Mouse (Mus musculus) embryonic facial prominence, embryonic 15.5 days (tissue): ENCODE results near the gene Cma2. TPM values are rescaled to one million over a fixed set of nuclear protein-coding genes. Genes with fewer than 3 reads are reported as not detected.
"Not testable (repeated sequence)": the region's sequence is repeated elsewhere in the genome, so short reads cannot be mapped to it uniquely, and the experiment has no call there.

Source experiments
- ATAC-seq: fragments of 200-750 bp; cut with Nextera tagmentation; 2 replicates; pipeline ENCODE4 v1.8.0; 2017; ENCODE audit warnings: low read depth, moderate TSS enrichment; ENCODE audit not compliant: insufficient number of reproducible peaks, low FRiP score, low TSS enrichment
- H3K27ac ChIP-seq: fragments of 300-500 bp; sonication (generic); replicated peaks from 2 replicates; pipeline ENCODE4 v1.5.1; 2015; ENCODE audit warnings: mild to moderate bottlenecking, inconsistent platforms
- H3K27me3 ChIP-seq: fragments of 300-500 bp; sonication (generic); 2 replicates; pipeline ENCODE4 v1.6.1; 2015; ENCODE audit warnings: inconsistent platforms
- H3K36me3 ChIP-seq: fragments of 300-500 bp; sonication (generic); 2 replicates; pipeline ENCODE4 v1.6.1; 2015; ENCODE audit warnings: mild to moderate bottlenecking, inconsistent platforms
- H3K4me1 ChIP-seq: fragments of 300-500 bp; sonication (generic); 2 replicates; pipeline ENCODE4 v1.6.1; 2015; ENCODE audit warnings: inconsistent platforms
- H3K4me2 ChIP-seq: fragments of 300-500 bp; sonication (generic); replicated peaks from 2 replicates; pipeline ENCODE4 v1.6.1; 2015; ENCODE audit warnings: mild to moderate bottlenecking, inconsistent platforms
- H3K4me3 ChIP-seq: fragments of 300-500 bp; sonication (generic); replicated peaks from 2 replicates; pipeline ENCODE4 v1.5.1; 2015; ENCODE audit warnings: mild to moderate bottlenecking, inconsistent platforms
- H3K9ac ChIP-seq: fragments of 300-500 bp; sonication (generic); 2 replicates; pipeline ENCODE4 v1.6.1; 2015; ENCODE audit warnings: inconsistent platforms
- H3K9me3 ChIP-seq: fragments of 300-500 bp; sonication (generic); replicated peaks from 2 replicates; pipeline ENCODE4 v1.6.1; 2016; ENCODE audit warnings: inconsistent platforms
- WGBS: fragments of 180-500 bp; shearing (Covaris S2); methylation state at CpG from one replicate; pipeline ENCODE4 v1.1.7; 2015; 5-methylcytosine and 5-hydroxymethylcytosine counted together
- polyA plus RNA-seq: library from polyadenylated mRNA; unstranded; fragments of >200 nt; fragmentation: Nextera tagmentation; extraction: Ambion mirVana; gene quantifications from 2 replicates; pipeline ENCODE4 v1.2.1, GENCODE M21; 2015

The Cma2 gene
- polyA plus RNA-seq, 1 experiment from 2014 or later = 0.88 TPM

DNA sequence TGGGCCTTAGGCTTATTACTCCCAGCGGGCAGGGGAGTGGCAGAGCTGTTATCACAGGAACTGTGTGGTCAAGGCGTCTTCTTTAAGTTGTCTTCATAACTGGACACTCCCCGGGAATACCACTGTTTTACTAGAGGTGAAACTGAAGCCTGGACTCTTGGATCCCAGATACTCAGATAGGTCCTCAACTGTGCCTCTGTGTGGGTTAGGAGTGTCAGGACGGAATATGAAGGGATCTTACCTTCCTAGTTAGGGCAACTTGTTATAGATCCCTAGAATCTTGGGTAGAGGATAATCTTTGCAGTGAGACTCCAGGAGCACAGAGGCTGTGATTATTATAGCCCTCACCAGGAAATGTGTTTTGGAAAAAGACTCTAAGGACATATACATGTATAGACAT, 6.2 kb upstream of the Cma2 start, which contains the start of gene Cma1:
Gene Cma1, minus strand, starts transcription at position 101 of the 400 bp plus-strand sequence.
- H3K9me3 ChIP-seq = no peaks in the 10 kb centered on the region
- H3K4me2 ChIP-seq = no peak within 1 kb of the TSS

DNA sequence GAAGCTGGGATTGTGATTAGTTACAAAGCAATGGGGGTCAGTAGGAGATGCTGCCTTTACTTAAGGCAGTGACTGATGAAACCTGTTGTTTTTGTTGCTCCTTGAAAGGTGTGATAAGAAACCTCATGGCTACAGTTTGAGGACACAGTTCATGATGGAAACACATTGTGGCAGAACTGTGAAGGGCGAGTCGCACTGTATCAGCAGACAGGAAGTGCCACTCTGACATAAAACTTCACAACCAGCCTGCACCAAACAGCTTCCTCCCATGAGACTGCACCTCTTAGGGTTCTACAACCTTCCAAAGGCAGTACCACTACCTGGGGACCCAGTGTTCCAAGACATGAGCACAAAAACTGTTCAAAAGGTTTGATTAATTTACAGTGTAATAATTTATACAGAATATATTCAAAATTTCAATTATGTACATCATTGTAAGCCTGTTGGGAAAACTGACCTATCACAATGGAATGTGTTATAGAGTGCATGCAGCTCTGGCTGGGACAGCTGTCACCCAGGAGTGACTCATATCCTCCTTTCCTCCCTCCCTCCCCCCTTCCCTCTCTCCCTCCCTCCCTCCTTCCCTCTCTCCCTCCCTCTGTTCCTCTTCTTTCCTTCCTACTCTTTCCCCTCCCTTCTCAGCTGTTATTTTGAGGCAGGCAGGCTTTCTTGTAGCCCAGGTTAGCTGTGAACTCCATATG, 4.4 kb upstream of the Cma2 start:
- Histone ChIP-seq H3K9me3 (no peaks in the 10 kb centered on the region), H3K27me3 (no peaks in the 10 kb centered on the region), H3K4me2 (no peak overlapping the region), H3K4me3 (no peak overlapping the region), H3K36me3 (no peaks in the 10 kb centered on the region), H3K4me1 (no peaks in the 10 kb centered on the region), H3K9ac (no peak overlapping the region), H3K27ac (no peak overlapping the region)
- WGBS = 81% methylated on average over 2 of the region's 2 CpGs
- no peak for ATAC-seq

More for the DNA sequence above, 6.2 kb upstream of the Cma2 start, which contains the start of gene Cma1:
- Histone ChIP-seq H3K36me3 (no peaks in the 10 kb centered on the region), H3K27ac (no peak within 1 kb of the TSS), H3K27me3 (no peaks in the 10 kb centered on the region), H3K9ac (no peak within 1 kb of the TSS), H3K4me3 (no peak within 1 kb of the TSS), H3K4me1 (no peaks in the 10 kb centered on the region)
- ATAC-seq = no peak
- 77% methylated on average over 4 of the region's 4 CpGs for WGBS

DNA sequence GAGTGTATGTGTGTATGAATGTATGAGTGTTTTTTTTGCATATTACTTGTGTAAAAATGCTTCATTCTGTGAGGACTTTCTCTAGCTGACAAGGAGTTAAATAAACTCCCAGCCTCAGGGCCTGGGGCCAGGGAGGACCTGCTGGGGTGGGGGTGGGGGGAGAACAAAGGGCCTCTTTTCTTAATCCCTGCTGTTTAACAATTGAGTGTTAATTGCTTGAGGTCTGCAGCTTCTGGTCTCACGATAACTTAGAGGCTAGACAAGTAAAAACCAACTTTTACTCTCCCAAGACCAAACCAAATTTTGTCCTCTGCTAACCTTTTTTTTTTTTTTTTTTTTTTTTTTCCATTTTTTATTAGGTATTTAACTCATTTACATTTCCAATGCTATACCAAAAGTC, 12.5 kb downstream of the Cma2 start:
- no peaks in the 10 kb centered on the region for H3K36me3 ChIP-seq
- H3K4me3 ChIP-seq = no peak overlapping the region
- H3K4me1 ChIP-seq = no peaks in the 10 kb centered on the region
- no peak overlapping the region for H3K4me2 ChIP-seq
- no peak for ATAC-seq
- no peak overlapping the region for H3K27ac ChIP-seq
- no peaks in the 10 kb centered on the region for H3K27me3 ChIP-seq
- no peak overlapping the region for H3K9ac ChIP-seq
- no peaks in the 10 kb centered on the region for H3K9me3 ChIP-seq
- 14% methylated on average over 1 of the region's 1 CpGs for WGBS

DNA sequence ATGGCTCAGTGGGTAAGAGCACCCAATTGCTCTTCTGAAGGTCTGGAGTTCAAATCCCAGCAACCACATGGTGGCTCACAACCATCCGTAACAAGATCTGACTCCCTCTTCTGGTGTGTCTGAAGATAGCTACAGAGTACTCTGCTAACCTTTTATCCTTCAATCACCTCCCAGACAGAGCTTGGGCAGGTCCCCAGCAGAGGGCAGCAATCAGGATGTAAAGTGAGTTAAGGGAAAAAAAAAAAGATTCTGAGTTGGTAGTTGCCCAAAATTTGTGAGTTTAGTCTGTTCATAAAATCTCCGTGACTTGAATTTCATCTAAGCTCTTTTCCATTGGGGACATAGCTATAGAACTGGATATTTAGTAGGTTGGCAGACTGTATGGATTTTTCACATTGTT, 13.1 kb downstream of the Cma2 start:
- not testable (repeated sequence) for H3K9ac ChIP-seq, H3K4me2 ChIP-seq, H3K4me1 ChIP-seq, H3K27me3 ChIP-seq, H3K9me3 ChIP-seq, H3K4me3 ChIP-seq, ATAC-seq, H3K36me3 ChIP-seq, H3K27ac ChIP-seq
- 48% methylated on average over 2 of the region's 2 CpGs for WGBS

DNA sequence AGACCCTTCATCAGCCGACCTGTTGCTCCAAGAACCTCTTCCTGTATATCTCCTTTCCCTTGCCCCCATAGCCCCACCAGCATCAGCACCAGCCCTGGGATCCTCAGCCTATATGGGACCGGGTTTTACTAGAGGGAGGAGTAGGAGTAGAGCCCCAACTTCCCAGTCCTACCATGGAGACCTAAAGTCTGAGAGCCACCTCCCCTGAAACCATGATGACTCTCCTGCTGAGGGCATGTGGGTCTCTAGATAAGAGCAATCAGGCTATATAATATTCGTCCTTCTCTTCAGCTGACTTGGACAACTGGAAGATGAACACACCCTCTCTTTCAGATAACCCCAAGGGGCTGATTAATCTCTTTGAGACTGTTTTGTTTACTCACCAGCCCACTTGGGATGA, 36.7 kb downstream of the Cma2 start:
- not testable (repeated sequence) for H3K27me3 ChIP-seq, H3K4me1 ChIP-seq, H3K9ac ChIP-seq, ATAC-seq, H3K9me3 ChIP-seq, H3K27ac ChIP-seq, H3K4me3 ChIP-seq, H3K36me3 ChIP-seq, H3K4me2 ChIP-seq
- WGBS = 83% methylated on average over 2 of the region's 3 CpGs

DNA sequence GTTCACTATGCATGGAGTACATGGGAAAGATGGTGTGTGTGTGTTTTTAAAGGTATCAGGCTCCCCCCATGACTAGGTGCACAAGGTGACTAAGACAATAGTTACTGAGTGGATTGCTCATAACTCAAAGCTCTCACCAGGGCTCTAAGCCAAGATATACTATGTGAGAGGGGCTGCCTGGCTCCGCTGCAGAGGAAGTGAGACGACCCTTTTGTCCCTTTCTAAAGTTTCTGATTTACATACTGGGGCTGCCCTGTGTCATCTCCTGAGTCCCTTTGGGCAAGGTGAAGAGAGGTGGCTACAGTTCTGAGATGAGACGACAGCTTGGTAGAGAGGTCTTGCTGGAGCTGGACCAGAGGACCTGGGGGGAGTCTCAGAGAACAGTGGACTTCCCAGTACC, 62.4 kb downstream of the Cma2 start:
- Histone ChIP-seq H3K27ac (no peak overlapping the region), H3K9ac (no peak overlapping the region), H3K36me3 (no peaks in the 10 kb centered on the region), H3K4me1 (no peaks in the 10 kb centered on the region), H3K4me3 (no peak overlapping the region), H3K9me3 (no peaks in the 10 kb centered on the region), H3K4me2 (no peak overlapping the region), H3K27me3 (no peaks in the 10 kb centered on the region)
- WGBS = 66% methylated on average over 3 of the region's 3 CpGs
- no peak for ATAC-seq

DNA sequence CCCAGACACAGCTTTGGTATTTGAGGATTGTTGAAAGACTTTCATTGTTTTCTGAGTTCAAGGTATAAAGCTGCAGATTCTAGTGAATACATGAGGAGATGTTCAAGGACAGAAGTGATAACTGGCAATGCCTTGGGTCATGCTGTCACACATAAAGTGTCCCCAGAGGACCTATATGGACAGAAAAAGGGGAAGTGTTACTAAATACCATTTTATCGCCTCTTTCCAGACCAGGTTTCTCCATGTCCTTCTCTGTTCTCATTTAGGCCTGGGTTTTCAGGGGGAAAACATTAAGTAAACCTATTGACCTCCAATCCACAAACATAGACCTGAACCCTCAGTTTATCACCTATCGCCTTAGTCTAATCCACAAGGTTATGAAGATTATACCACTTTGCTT, 63.1 kb downstream of the Cma2 start:
- H3K9ac ChIP-seq = no peak overlapping the region
- no peaks in the 10 kb centered on the region for H3K36me3 ChIP-seq
- no peak overlapping the region for H3K4me3 ChIP-seq
- no peak overlapping the region for H3K4me2 ChIP-seq
- H3K9me3 ChIP-seq = no peaks in the 10 kb centered on the region
- H3K27me3 ChIP-seq = no peaks in the 10 kb centered on the region
- 90% methylated on average over 2 of the region's 2 CpGs for WGBS
- H3K4me1 ChIP-seq = no peaks in the 10 kb centered on the region
- no peak for ATAC-seq
- no peak overlapping the region for H3K27ac ChIP-seq

DNA sequence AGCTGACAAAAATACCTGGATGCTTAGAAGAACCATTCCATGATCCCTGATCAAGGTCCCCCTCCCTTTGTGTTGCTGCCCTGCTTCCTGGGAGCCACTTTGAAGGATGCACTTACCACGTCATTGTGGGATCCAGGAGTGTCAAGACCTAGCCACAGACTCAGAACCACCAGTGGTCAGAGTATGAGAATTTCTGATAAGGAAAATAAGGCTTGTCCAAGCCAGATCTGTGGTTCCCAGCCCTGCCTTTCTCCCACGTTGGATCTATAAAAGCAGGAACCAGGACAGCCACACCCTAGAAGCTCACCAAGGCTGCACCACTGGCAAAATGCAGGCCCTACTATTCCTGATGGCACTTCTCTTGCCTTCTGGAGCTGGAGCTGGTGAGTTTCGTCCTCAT, 66.9 kb downstream of the Cma2 start, which contains the start of gene Mcpt1:
Gene Mcpt1, plus strand, starts transcription at position 301 of the 400 bp plus-strand sequence.
- H3K4me1 ChIP-seq, H3K9me3 ChIP-seq, H3K4me2 ChIP-seq, H3K9ac ChIP-seq, H3K27ac ChIP-seq, H3K36me3 ChIP-seq, H3K27me3 ChIP-seq, H3K4me3 ChIP-seq, ATAC-seq: not testable (repeated sequence)
- 79% methylated on average over 3 of the region's 3 CpGs for WGBS

DNA sequence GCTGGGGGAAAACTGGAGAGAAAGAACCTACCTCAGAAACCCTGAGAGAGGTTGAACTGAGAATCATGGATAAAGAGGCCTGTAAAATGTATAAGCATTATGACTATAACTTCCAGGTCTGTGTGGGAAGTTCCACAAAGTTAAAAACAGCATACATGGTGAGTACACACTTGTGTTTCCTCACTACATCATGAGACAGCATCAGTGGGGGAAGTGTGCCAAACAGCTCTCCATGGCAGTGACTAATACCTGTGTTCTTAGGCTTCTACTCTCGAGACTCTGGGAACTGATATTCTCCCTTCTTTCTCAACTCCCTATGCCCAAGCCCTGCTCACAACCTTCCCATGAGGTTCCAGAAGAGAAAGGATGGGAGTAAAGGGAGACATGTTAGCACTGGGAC, 68.7 kb downstream of the Cma2 start:
- Histone ChIP-seq H3K27ac (no peak overlapping the region), H3K9ac (no peak overlapping the region), H3K4me3 (no peak overlapping the region), H3K4me2 (no peak overlapping the region), H3K36me3 (no peaks in the 10 kb centered on the region), H3K4me1 (no peaks in the 10 kb centered on the region), H3K9me3 (no peaks in the 10 kb centered on the region), H3K27me3 (no peaks in the 10 kb centered on the region)
- no peak for ATAC-seq
- WGBS = 70% methylated on average over 1 of the region's 1 CpGs

DNA sequence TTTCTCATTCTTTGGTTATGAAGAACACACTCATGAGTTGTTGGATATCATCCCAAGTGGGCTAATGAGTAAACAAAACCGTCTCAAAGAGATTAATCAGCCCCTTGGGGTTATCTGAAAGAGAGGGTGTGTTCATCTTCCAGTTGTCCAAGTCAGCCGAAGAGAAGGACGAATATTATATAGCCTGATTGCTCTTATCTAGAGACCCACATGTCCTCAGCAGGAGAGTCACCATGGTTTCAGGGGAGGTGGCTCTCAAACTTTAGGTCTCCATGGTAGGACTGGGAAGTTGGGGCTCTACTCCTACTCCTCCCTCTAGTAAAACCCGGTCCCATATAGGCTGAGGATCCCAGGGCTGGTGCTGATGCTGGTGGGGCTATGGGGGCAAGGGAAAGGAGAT, 70.5 kb downstream of the Cma2 start:
- ATAC-seq, H3K9ac ChIP-seq, H3K4me2 ChIP-seq, H3K27ac ChIP-seq, H3K36me3 ChIP-seq, H3K9me3 ChIP-seq, H3K4me1 ChIP-seq, H3K27me3 ChIP-seq, H3K4me3 ChIP-seq: not testable (repeated sequence)
- 79% methylated on average over 4 of the region's 4 CpGs for WGBS
